8 mouse cellular contexts compared by ENCODE assay signal in the genomic region with DNA sequence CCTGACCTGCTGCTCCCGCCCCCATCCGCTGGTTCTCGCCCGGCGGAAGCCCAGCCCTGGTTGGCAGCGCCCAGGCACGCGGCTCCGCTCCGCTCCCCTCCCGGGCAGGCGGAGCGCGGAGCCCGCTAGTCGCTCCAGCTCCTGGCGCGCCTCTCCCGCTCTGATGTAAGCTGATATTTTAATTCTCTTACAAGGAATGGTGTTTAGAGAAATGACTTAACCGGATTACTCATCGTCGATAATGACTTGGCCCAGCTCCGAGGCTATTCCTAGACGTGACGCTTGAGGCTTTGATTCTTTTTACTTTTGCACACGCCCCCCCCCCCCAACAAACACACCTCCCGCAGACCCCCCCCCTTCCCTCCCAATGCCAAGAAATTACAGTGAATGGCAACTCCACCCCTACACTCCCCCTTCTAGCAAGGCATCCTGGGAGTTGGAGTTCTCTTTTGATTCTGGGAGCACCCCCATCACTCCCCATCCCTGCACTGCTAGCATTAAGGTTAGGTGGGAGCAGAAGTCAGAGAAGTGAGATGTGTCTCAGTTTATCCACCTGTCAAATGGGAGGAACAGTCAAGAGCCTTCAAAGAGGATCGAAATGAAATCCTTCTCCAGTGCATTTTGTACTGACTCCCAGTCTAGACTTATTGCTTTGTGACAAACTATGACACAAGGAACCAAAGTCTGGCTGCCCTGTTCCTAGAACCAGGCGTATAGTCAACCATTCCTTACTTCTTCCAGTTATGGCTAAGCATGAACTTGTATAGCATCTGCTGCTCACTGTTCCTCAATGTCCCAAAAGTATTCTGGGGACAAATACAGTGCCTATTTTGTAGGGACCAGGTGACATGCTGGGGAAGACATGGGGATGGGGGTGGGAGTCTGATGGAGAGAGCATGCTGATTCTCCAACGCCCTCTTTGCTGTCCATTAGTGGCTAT. TPM values are rescaled to one million over a fixed set of nuclear protein-coding genes. Genes with fewer than 3 reads are reported as not detected.
DNase-seq lines count a peak whose midpoint lies in the region; TF ChIP-seq lines count a peak whose summit lies in the region.

No protein-coding gene starts in this region.

- peak; percentile 73 for DNase-seq in brain, embryonic 18.5 days (ENCODE audit: low read depth, low spot score)
- DNase-seq in forelimb bud, embryonic 11.5 days (ENCODE audit: low read depth, low spot score) = peak; percentile 38
- DNase-seq in heart, postnatal 36 days = peak; percentile 77 to 84
- peak; percentile 82 to 86 for DNase-seq in layer of hippocampus, adult 8-10 months (ENCODE audit: low spot score in 2 of 2)
- peak; percentile 70 for DNase-seq in lung, adult 2 months
- DNase-seq in retina, postnatal 7 days (ENCODE audit: low read depth, low spot score) = peak; percentile 73
- no peak for DNase-seq in c-Kit-positive CD71-positive TER-119-positive erythroid progenitor cells, embryonic 14.5 days (ENCODE audit: low spot score)

- no peaks in the 10 kb centered on the region for H3K36me3 ChIP-seq in E14TG2a.4 (ENCODE audit: insufficient read depth, low read length)

- 8% methylated on average over 30 of the region's 30 CpGs for WGBS in lung, adult 2 months

- peak overlapping the region; percentile 79 for H3K4me3 ChIP-seq in E14TG2a.4 (replicated peaks; ENCODE audit: low read length)
- H3K4me3 ChIP-seq in lung, adult 2 months (replicated peaks; ENCODE audit: extremely low read depth, low read depth, low read length) = peak overlapping the region; percentile 35

- peaks cover 71% of the 10 kb centered on the region for H3K27me3 ChIP-seq in E14TG2a.4 (ENCODE audit: insufficient read depth, low read length)

- no peak for TF ChIP-seq CTCF in E14TG2a.4 (conservative IDR thresholded peaks at IDR 0.05; ENCODE audit: low read length)
- TF ChIP-seq CTCF in lung, adult 2 months (IDR thresholded peaks at IDR 0.05; ENCODE audit: insufficient read depth, low read length) = no peak

- H3K9me3 ChIP-seq in E14TG2a.4 (ENCODE audit: low read length) = no peaks in the 10 kb centered on the region

- peaks cover 28% of the 10 kb centered on the region for H3K4me1 ChIP-seq in E14TG2a.4 (replicated peaks; ENCODE audit: low read depth, low read length)
- H3K4me1 ChIP-seq in lung, adult 2 months (ENCODE audit: control insufficient read depth, insufficient read depth, low read length) = peaks cover 6% of the 10 kb centered on the region

- no peak for TF ChIP-seq POLR2A in lung, adult 2 months (IDR thresholded peaks at IDR 0.05; ENCODE audit: borderline replicate concordance, extremely low read depth, low read depth, low read length)

- intact Hi-C loops in heart, postnatal 36 days (cut with DNase I) = no loop called here

RNA-seq across cellular contexts. Expression of a gene that starts 3.9 kb away (rescaled TPM):
- total RNA-seq in heart, postnatal 36 days (2021) = 10 to 100 TPM; 10.4 to 15.1 TPM
- 10 to 100 TPM; 18.1 to 22.0 (median 18.8) TPM for total RNA-seq in layer of hippocampus, adult 8-10 months (2022)
- 11.2 and 13.8 TPM in 2 replicates for polyA plus RNA-seq in lung, adult 2 months (2012; rRNA removed)

RNA-seq across cellular contexts. Expression of a gene that starts 29.2 kb away (rescaled TPM):
- 1 to 10 TPM; 3.6 to 3.9 TPM for total RNA-seq in heart, postnatal 36 days (2021)
- 1 to 10 TPM in 2 of 4 experiments, under 1 TPM in 2; 0.41 to 3.4 (median 1.2) TPM for total RNA-seq in layer of hippocampus, adult 8-10 months (2022)
- polyA plus RNA-seq in lung, adult 2 months (2012; rRNA removed) = 23.5 and 26.4 TPM in 2 replicates

RNA-seq across cellular contexts. Expression of a gene that starts 59.1 kb away (rescaled TPM):
- total RNA-seq in heart, postnatal 36 days (2021) = 10 to 100 TPM; 29.2 to 31.2 TPM
- total RNA-seq in layer of hippocampus, adult 8-10 months (2022) = 10 to 100 TPM; 33.6 to 53.2 (median 41.5) TPM
- 12.0 and 18.0 TPM in 2 replicates for polyA plus RNA-seq in lung, adult 2 months (2012; rRNA removed)
